Mouse (Mus musculus) cerebellum, adult 2 months (tissue): Measurements from ENCODE around the gene Slc13a5.

ENCODE experiments used
- CTCF ChIP-seq: fragments of 200-500 bp; IDR thresholded peaks from 2 replicates; pipeline ENCODE4 v1.5.1; 2011; ENCODE audit warnings: low read depth, mild to moderate bottlenecking, control low read depth, low read length, moderate library complexity, borderline replicate concordance; ENCODE audit not compliant: insufficient read depth
- POLR2A ChIP-seq: fragments of 200-500 bp; IDR thresholded peaks from 2 replicates; pipeline ENCODE4 v1.6.1; 2011; ENCODE audit warnings: low read length, control low read depth, borderline replicate concordance; ENCODE audit not compliant: insufficient read depth

DNA sequence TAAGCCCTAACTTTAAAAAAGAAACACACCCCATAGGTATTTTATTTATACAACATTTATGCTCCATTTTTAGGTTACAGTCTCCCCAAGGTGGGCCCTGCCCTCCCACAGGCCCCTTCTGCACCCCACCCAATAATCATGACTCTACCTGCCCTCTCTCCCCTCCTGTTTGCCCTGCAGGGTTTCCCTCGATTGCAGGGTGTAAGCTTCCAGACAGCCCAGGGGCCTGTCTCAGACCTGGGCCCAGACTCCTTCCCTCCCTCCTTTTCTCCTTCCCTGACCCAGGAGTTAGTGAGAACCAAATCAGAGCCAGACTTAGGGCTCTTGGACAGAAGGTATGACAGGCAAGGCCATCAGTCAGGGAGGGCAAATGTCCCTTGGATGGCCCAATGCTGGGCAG lies 34.0 kb downstream of the Slc13a5 start:
- no peak for TF ChIP-seq CTCF
- TF ChIP-seq POLR2A = no peak
